Mouse (Mus musculus): ENCODE data around the gene Ahcyl1.

DNA sequence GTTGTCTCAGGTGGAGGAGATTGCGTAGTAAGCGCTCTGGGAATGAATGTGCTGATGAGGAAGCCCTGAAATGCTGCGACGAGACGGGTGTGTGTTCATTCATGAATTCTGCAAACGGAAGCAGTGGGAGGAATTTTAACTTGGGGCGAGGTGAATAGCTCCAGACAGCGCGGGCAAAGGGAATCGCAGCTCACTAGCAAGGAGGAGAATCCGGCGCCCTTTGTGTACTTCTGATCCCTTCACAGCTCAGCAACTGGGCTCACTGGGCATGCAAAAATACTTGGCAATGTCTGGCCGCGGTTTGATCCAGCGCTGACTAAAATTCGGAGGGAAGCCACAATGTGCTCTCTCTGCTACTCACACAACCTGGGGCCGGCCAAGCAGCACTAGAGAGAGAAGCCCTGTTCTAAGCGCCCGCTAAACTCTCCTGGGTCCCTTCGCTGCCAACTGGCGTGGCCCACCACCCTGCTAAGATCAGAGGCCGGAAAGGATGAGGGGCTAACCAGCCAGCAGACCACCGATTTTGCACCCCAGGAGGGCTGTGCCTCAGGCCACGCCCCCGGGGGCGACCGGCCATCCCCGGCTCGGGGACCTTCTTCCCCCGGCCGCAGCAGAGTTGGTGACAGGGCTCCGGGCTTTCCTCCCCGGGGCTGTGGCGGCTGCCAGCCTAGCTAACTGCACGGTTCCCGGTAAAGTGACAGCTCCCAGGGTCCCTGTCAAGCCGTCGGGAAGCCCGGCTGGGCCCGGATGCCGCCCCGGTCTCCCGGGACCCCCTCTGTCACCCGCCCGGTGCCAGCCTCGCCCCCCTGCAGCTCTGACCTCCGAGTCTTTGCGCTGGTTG lies 65.5 kb downstream of the Ahcyl1 start, which contains the start of gene Gm10961:
- TF ChIP-seq MAX (IDR thresholded peaks at IDR 0.05): no peak
- TF ChIP-seq CTCF (IDR thresholded peaks at IDR 0.05; ENCODE audit: control insufficient read depth, insufficient read depth, insufficient read length): no peak
